Mouse (Mus musculus) heart, postnatal 36 days (tissue): ENCODE measurements around the gene Timm50. TPM values are rescaled to one million over a fixed set of nuclear protein-coding genes. Genes with fewer than 3 reads are reported as not detected.

Experiments
- DNase-seq, 2 experiments: peaks; one replicate each; pipeline ENCODE4 v3.0.0; 2021 to 2022
- intact Hi-C: fragments of 180-260 bp; cut with DNase I; formaldehyde crosslinking; loops from one replicate; pipeline ENCODE4 v1.15.1; 2025
- total RNA-seq, 2 experiments: library from RNA; stranded (reverse); gene quantifications; 2 replicates each; pipeline ENCODE4 v1.2.3; 2021

Gene Timm50
- 10 to 100 TPM; 58.9 to 66.3 TPM for total RNA-seq

DNA sequence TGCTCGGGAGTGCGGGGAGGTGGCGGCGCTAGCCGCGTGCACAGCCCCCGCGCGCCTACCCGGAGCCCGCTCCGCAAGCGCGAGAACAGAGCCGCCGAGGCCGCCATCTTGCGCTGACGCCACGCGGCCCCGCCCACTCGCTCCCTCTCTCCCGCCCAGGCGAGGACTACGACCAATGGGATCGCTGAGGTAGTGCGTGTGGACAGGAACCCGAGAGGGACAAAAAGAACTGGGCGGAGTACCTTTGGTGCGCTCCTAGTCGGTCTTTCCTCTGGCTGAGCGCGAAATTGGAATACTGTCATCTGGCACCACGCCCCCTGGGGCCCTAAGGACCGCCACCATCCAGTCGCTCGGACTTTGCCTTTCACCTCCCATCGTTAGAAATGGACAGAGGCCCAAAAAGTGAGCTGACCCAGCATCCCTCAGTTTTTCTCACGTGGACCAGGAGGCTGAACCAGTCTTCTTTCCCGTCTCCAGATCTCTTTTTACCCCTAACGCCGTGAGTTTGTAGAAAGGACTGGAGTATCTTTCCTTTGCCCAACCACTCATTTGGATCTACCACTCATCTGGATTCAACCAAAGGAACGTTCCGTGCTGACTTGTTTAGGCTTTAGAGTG is at the start of gene Timm50:
TSS of gene Timm50 (minus strand) at position 147 of the 618 bp plus-strand sequence.
- DNase-seq, result peak; percentile 97 to 99
- intact Hi-C loops, result loop anchor here (1.0 kb wide), 1 partner anchor 25 kb away; no protein-coding TSS in a partner anchor

DNA sequence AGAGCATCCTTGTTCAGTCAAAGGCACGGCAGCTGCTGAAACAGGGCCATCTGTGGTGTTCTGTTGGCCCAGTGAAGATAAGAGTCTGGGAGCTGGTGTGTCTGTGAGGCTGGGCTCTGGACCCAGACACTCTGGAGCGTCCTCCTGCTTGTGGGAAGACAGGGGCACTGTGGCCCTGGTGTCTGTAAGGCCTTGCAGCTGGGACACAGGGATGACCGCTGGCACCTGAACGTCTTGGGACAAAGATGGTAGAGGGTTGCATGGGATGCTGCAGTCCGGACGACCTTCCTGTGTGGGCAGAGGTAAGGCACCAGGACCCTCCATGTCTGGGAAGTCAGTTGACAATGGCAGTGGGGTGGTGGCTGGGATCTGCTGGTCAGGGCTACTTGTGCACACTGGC is 48.4 kb upstream of the Timm50 start:
- DNase-seq, result no peak
- intact Hi-C loops, result no loop called here

DNA sequence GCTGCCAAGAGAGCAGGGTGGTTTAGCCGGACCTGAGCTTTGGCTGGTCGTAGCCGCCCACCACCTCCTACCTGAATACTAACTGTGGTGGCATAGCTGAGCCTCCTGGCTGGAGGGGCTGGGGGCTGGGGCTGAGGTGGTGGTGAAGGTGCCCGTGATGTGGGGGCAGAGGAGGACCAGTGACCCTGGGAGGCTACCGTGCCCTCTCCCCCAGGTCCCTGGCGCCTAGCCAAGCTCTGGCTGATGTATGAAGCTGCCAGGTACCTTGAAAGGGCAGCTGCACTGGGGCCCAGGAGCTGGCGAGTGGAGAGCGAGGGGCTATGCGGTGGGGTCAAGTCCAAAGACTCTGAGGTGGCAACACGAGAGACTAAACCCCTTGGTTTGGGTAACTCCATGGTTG is 48.0 kb upstream of the Timm50 start:
- DNase-seq, result no peak

DNA sequence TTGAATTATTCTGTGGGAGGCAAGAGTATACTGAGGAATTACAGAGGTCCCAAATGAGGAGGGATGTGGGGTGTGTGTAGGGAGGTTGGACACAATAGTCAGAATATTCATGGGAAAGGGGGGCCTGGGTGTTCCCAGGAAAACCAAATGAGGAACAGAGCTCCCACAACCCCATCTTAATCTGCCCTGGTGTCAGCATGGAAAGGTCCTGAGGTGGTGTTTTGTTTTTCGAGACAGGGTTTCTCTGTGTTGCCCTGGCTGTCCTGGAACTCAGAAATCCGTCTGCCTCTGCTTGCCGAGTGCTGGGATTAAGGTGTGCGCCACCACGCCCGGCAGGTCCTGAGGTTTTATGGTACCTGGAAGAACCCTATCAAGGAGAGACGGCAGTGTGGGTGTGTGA is 46.6 kb upstream of the Timm50 start:
- DNase-seq, result no peak
- intact Hi-C loops, result no loop called here

More for the DNA sequence above, 48.0 kb upstream of the Timm50 start:
- intact Hi-C loops, result no loop called here

DNA sequence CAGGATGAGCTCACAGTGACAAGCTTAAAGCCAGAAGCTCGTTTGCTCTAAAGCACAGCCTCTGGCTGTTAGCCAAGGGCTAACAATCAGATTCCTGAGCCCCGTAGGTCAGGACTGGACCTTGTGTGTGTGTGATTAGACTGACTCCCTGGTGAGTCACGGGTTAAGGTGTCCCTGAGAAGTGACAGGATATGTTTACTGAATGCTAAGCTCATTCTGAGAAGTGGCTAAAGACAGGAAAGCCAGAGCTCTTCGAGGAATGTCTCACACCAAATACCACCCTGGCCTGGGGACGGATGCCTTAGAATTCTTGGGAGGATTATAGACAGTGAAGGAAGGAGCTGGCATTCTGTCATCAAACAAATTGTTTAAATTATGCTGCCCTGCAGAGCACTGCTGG is 46.1 kb upstream of the Timm50 start:
- no peak for DNase-seq
- intact Hi-C loops, result no loop called here

DNA sequence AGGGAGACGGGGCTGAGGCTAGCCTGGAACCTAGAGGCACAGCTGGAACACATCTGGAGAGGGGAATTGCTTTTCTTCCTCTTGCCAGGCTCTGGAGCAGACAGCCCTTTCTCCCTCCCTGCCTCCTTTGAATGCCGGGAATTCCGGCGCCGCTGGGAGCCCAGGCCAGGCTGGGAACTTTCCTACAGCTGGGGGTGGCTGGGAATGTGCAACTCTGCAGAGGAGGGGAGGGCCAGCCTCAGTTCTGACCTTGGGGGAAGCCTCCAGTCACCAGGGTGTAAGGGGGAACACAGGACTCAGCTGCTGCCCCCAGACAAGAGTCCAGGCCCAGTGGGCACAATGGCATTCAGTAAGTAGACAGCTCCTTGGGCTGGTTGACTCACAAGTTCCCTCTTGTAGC is 45.1 kb upstream of the Timm50 start:
- intact Hi-C loops, result no loop called here
- peak; percentile 55 to 61 for DNase-seq

DNA sequence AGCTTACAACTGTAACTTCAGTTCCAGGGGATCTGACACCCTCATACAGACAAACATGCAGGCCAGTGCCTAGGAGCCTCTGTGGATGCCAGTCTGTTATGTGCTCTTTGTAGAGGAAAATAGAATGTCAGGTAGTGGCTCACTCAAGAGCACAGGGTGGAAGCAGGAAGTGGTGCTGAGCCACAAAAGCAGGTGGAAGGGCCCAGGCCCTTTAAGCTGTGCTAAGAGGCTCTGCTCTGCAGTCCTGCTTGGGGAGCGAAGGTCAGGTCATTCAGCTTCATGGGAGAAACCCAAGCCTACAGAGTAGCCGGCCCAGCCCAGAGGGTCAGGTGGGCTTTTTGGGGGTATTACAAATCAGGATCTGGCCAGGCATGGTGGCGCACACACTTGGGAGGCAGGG is 43.3 kb upstream of the Timm50 start:
- intact Hi-C loops, result no loop called here
- DNase-seq, result no peak

DNA sequence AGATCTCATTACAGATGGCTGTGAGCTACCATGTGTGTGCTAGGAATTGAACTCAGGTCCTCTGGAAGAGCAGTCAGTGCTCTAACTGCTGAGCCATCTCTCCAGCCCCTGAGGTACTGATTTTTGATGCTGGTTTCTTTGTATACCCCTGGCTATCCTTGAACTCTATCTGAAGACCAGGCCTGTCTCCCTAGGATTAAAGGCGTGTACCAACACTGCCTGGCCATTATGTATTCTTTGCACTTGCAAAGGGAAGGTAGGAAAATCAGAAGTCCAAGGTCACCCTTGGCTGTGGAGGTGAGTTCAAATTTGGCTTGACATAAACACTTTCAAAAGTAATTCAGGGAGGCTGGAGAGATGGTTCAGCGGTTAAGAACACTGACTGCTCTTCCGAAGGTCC is 42.7 kb upstream of the Timm50 start:
- no peak for DNase-seq
- intact Hi-C loops, result no loop called here

DNA sequence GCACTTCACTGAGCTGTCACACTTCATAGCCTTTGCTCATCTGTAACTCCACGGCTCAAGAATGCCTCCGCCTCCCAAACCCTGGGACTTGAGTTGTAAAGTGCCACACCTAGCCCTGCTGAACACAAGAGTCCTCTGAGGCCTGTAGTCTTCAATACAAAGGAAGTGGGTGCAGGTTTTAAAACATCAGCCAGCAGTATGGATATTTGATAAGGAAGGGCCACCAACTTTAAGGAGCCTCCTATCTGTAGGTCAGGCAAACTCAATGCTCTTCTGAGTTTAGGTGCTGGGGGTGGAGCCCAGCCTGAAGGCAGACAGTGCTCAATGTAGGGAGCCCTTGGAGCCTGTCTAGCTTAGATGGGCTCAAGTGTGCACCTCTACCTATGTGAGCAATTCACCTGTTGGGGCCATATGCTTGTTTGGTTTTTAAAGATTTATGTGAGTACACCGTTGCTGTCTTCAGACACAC is 42.3 kb upstream of the Timm50 start:
- intact Hi-C loops, result no loop called here

DNA sequence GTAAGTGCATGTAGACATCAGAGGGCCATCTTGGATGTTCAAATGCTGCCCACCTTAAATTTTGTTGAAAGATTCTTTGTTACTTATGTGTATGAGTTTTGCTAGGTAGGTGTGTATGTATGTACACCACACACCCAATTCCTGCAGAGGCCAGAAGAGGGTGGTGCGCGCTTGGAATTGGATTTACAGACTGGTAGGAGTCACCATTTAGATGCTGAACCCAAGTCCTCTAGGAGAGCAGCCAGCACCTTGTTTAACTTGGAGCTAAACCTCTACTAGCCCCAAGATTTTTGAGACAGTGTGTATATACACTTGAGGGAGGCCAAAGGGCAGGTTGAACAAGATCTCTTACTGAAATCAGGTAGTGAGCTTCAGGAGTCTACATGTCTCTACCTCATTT is 41.4 kb upstream of the Timm50 start:
- DNase-seq, result no peak
- intact Hi-C loops, result no loop called here

More for the DNA sequence above, 42.3 kb upstream of the Timm50 start:
- DNase-seq, result no peak

DNA sequence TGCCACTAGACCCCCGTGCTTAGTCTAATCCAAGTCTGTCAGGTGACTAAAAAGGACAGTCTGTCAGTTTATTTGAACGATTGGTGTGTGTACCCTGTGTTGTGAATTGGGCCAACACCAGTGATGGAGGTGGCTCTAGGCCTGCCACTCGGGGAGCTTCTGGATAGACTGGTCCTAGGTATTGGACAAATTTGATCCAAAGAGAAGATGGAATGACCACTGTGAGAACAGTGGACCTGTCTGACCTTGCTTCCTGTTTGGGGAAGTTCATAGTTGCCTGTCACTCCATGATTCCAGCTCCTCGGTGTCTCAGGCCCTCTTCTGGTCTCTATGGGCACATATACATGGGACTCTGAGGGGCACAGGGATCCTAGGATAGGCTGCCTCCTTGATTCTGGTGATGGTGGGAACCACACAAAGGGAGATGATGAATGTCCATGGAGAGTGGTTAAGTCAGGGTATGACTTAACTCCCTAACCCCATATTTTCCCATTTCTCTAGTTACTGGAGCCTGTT is 39.9 kb upstream of the Timm50 start:
- intact Hi-C loops, result loop anchor here (2.0 kb wide), 1 partner anchor 19 kb away; no protein-coding TSS in a partner anchor

DNA sequence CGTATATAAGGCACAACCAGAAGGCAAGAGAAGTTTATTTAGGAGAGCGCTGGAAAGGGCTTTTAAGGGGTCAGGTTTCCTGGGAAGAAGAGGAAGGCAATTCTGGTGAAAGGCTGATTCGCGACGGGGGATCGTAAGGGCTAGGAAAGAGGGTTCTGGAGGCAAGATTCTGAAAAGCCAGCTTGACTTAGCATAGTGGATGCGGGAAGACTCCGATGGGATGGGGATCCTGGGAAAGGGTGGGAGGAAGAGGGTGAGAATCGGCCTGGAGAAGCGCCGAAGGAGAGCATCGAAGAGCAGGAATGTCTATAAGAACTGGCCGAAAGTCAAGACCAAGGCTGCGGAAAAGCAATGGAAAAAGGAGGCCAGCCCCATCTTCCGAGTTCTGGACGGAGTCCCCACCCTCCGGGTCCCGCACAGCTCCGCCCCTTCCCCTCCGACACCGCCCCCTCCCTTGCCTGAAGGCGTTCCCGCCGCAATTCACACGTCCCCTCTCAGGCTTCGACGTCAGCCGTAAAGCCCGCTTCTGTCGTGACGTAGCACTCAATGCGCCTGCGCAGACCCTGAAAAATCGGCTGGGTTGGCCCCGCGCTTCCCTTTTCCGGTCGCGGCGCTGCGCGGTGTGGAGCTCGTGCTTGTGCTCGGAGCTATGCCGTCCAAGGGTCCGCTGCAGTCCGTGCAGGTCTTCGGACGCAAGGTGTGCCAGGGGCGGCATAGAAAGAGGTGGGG is 38.4 kb upstream of the Timm50 start, which contains the start of gene Rps16:
TSS of gene Rps16 (plus strand) at position 498 of the 729 bp plus-strand sequence.
- peak; percentile 99 for DNase-seq
- intact Hi-C loops, result loop anchor here (2.0 kb wide), 1 partner anchor 20 kb away; no protein-coding TSS in a partner anchor

More for the DNA sequence above, 39.9 kb upstream of the Timm50 start:
- DNase-seq, result no peak

DNA sequence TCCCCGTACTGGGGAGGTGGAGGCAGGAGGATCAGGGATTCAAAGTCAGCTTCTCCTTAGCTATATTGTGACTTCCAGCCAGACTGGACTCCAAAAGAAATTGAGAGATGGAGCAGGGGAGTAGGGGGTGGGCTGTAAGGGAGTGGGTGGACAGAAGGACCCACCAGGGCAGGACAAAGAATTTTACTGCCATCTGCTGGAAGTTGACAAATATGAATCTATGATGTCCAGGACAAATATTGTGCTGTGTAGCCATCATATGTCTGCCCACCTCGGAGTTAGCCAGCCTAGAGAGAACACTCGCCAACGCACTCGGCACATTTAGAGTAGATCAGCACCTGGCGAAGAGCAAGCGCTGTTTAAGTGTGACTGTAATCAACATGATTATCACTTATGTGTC is 36.7 kb upstream of the Timm50 start:
- no peak for DNase-seq
- intact Hi-C loops, result no loop called here

DNA sequence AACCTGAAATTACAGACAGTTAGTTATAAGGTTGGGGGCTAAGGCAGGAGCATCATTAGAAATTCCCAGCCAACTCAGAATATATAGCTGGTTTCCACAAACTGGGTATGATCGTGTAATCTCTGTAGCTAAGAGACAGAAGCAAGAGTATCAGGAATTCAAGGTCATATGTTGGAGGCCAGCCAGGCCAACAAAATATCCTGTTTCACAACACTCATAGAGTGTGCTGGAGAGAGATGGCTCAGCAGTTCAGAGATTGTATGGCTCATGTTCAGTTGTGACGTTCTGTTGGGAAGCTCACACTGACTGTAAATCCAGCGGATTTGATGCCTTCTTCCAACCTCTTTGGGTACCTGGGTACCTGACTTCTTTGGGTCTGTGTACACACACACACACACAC is 35.9 kb upstream of the Timm50 start:
- DNase-seq, result no peak
- intact Hi-C loops, result no loop called here

DNA sequence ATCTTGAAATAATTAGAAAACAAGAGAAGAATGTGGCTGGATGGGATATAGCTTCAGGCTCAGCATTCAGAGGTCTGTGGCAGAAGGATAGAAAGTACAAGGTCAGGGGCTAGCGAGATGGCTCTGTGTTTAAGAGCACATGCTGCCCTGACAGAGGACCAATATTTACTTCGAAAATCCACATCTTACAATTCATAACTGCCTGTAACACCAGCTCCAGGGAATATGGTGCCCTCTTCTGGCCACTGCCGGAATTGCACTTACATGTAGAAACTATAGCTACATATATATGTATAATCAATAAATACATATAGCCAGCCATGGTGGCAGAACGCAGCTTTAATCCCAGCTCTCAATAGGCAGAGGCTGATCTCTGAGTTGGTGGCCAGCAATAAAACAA is 32.8 kb upstream of the Timm50 start:
- DNase-seq, result peak; percentile 64 to 79
- intact Hi-C loops, result no loop called here

DNA sequence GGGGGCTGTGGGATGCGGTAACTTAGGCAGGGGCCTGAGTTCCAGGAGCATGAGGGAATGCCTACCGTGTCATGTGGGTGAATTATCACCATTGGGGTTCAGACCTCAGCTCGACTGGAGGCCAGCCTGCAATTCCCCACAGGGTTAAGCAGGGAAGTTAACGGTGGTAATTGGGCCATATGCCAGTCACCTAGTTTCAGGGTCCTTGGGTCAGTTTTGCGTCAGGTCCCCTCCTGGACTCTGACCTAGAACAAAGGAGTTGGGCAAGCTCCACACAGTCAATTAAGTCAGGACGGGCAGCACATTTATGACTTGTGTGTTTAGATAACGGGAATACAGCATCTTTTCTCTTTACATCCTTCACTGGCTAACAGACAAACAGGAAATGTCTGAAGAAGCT is 29.5 kb upstream of the Timm50 start:
- DNase-seq, result no peak
- intact Hi-C loops, result no loop called here

DNA sequence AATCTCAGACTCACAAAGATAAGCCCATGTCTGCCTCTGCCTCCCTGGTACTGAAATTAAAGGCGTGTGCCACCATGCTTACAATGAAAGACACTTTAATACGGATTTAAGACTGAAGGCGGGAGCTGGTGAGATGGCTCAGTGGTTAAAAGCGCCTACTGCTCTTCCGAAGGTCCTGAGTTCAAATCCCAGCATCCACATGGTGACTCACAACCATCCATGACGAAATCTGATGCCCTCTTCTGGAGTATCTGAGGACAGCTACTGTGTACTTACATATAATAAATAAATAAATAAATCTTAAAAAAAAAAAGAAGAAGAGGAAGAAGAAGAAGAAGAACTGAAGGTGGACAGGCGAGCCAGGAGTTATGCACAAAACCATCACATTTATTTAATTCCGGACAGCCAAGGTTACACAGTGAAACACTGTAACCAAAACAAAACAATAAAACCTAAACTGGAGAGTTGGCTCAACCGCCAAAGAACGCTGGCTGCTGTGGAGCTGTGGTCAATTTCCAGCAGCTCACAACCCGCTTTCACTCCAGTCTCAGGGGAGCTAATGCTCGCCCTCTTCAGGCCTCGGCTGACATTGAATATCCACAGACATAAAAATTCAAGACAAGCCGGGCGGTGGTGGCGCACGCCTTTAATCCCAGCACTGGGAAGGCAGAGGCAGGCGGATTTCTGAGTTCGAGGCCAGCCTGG is 27.5 kb upstream of the Timm50 start:
- intact Hi-C loops, result loop anchor here (5.0 kb wide), 1 partner anchor 62 kb away; the partner anchor contains the start of gene Eid2b
- DNase-seq, result peak; percentile 61 to 67

DNA sequence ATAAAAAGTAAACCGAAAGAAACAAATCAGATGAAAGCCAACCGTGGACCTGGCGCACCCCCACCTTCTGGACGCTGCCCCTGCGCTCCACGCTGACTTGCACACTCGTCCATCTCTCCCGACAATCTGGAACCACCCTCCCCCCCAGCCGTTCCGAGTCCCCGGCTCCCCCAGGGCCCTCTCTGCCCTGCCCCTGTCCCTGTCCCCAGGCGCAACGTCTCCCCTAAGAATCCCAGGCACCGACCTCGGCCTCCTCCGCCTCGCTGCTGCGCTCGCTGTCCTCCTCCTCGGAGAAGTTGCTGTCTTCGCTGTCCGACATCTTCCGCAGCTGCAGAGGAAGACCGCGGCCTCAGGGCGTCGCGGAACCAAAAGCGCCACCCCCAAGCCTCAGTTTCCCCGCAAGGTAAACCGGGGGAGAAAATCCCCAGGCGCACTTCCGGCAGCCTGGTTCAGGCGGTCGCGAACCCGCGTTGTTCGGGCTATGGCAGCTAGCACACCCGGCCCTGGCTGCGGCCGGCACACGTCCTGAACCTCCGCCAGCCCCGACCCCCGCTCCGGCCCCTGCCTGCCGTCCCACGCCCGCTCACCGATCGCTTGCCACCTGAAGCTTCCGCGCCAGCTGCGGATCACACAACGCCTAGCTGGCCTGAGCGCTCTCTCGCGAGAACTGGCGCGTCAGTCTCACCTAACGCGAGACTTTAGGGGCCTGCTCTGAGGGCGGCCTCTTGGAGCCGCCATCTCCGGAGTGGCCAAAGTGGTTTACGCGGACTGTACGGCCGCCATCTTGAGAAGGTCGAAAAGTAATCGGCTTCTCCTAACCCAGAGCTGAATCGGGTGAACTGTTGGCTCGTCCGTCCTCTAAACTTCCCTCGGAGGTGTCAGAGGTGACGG is 26.5 kb upstream of the Timm50 start, which contains the start of gene Supt5:
TSS of gene Supt5 (minus strand) at position 639 of the 891 bp plus-strand sequence.
- intact Hi-C loops, result loop anchor here (5.0 kb wide), 1 partner anchor 61 kb away; the partner anchor contains the start of gene Eid2b
- DNase-seq, result peak; percentile 96 to 97

DNA sequence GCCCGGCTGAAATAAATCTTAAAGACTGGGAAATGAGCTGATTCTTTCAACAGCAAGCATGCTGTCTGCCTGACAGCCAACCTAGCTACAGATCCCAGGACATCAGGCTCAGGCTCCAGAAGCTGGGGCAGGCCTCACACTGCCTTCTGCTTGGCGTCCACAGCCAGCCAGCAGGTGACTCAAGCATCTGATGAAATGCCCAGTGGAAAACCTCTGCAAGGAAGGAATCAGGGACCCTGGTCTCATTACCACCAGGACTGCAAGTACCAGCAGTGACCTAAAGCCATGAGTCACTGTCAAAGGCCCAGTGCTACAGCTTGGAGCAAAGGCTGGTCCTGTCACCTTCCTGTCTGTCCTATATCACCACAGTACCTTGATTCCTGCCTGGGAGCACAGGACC is 23.6 kb upstream of the Timm50 start:
- DNase-seq, result no peak
- intact Hi-C loops, result loop anchor here (5.0 kb wide), 1 partner anchor 58 kb away; the partner anchor contains the start of gene Eid2b

DNA sequence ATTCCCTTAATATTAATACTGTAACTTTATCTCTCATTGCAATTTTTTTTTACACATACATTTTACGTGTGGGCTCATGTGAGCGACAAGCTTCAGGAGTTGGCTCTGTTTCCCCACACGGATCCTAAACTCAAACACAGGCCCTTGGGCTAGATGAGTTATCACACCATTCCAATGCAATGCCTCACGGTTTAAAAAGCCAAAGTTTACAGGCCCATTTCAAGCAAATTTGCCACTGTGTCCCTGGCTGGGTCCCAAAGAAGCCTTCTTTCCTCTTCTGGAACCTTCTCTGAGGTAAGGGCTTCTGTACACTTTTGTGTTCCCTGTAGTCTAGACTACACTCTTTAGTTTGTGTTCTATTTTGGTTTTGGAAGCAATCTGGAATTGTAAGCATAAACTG is 22.7 kb upstream of the Timm50 start:
- intact Hi-C loops, result no loop called here
- DNase-seq, result no peak
